Mouse (Mus musculus): ENCODE measurements at regions not wholly inside any gene's neighbourhood (a gene's known extent, or its start where the extent isn't known, plus 50 kb on each side); places are given as distances from the start of the nearest gene placed in this dataset.

DNA sequence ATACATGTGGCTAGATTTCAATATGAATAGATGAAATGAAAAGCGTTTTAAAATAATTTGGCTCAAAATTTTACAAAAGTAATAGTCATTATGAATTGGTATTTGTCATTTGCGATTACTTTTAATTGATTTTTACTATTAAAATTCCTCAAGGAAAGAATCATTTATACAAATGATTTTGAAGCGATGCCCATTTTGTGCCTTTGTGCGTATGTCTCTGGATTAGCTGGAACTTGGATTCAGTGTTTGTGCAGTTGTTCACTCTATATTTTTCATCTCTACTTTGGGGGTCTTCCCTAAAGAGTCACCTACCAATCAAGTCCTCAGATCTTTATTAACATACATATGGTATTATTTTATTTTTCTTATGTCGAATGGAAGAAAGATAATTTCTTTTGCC is 274.3 kb downstream of the Ptprc start:
- H3K4me1 ChIP-seq (ENCODE audit: control insufficient read depth, insufficient read depth, low read length): peaks cover 33% of the 10 kb centered on the region
- no peak for ATAC-seq
- H3K9ac ChIP-seq (ENCODE audit: low read depth, low read length): peak overlapping the region; percentile 70
- peak overlapping the region; percentile 88 for H3K27ac ChIP-seq (ENCODE audit: low read length)
- no peaks in the 10 kb centered on the region for H3K9me3 ChIP-seq (replicated peaks; ENCODE audit: control insufficient read depth, low read length, poor library complexity, severe bottlenecking)
- 17% methylated on average over 5 of the region's 5 CpGs for WGBS
- H3K27me3 ChIP-seq (ENCODE audit: control insufficient read depth, insufficient read depth, low read depth, low read length): no peaks in the 10 kb centered on the region
- H3K36me3 ChIP-seq (ENCODE audit: control insufficient read depth, insufficient read depth, low read length): no peaks in the 10 kb centered on the region
- H3K4me3 ChIP-seq (ENCODE audit: low read depth, low read length): peak overlapping the region; percentile 81
- peak overlapping the region; percentile 41 for H3K4me2 ChIP-seq (ENCODE audit: low read length)

DNA sequence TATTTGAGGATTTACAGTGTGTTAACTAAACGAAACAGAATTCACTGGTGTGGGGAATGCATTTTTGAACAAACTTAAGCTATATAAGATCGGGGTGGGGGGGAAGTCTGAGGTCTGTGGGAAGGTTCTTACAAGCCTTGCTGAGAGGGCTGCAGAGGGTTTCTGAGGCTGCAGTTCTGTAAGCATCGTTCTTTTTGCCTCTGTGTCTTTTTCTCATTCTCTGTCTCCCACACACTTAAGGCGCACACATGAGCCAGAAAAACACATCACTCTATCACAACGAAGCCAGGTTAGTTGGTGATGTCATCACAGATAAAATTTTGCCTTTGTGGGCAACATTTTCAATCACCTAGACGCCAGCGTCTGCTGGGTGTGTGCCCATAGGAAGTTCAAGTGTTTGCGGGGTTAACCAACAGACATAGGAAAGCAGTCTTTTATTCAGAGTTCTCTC is 274.9 kb downstream of the Ptprc start:
- H3K4me1 ChIP-seq (ENCODE audit: control insufficient read depth, insufficient read depth, low read length): peaks cover 30% of the 10 kb centered on the region
- peak; percentile 40; the same call in 1 of the 2 replicates for ATAC-seq
- peak overlapping the region; percentile 88 for H3K27ac ChIP-seq (ENCODE audit: low read length)
- peak overlapping the region; percentile 70 for H3K9ac ChIP-seq (ENCODE audit: low read depth, low read length)
- no peaks in the 10 kb centered on the region for H3K27me3 ChIP-seq (ENCODE audit: control insufficient read depth, insufficient read depth, low read depth, low read length)
- WGBS: 0% methylated on average over 8 of the region's 8 CpGs
- no peaks in the 10 kb centered on the region for H3K9me3 ChIP-seq (replicated peaks; ENCODE audit: control insufficient read depth, low read length, poor library complexity, severe bottlenecking)
- peak overlapping the region; percentile 41 for H3K4me2 ChIP-seq (ENCODE audit: low read length)
- H3K36me3 ChIP-seq (ENCODE audit: control insufficient read depth, insufficient read depth, low read length): no peaks in the 10 kb centered on the region
- H3K4me3 ChIP-seq (ENCODE audit: low read depth, low read length): peak overlapping the region; percentile 81

- peak overlapping the region; percentile 81 for H3K4me3 ChIP-seq (ENCODE audit: low read depth, low read length)
- no peaks in the 10 kb centered on the region for H3K36me3 ChIP-seq (ENCODE audit: control insufficient read depth, insufficient read depth, low read length)
- peak overlapping the region; percentile 88 for H3K27ac ChIP-seq (ENCODE audit: low read length)
- peaks cover 24% of the 10 kb centered on the region for H3K4me1 ChIP-seq (ENCODE audit: control insufficient read depth, insufficient read depth, low read length)
- peak overlapping the region; percentile 70 for H3K9ac ChIP-seq (ENCODE audit: low read depth, low read length)
- H3K9me3 ChIP-seq (replicated peaks; ENCODE audit: control insufficient read depth, low read length, poor library complexity, severe bottlenecking): no peaks in the 10 kb centered on the region
- WGBS: under 1% methylated on average over 14 of the region's 14 CpGs
- H3K4me2 ChIP-seq (ENCODE audit: low read length): peak overlapping the region; percentile 41
- ATAC-seq: peak; percentile 82
- H3K27me3 ChIP-seq (ENCODE audit: control insufficient read depth, insufficient read depth, low read depth, low read length): no peaks in the 10 kb centered on the region
These were observed 275.4 kb downstream of the Ptprc start for GRCm38 (mm10) chr1:137899916-137900601.

- H3K4me2 ChIP-seq (ENCODE audit: low read length): peak overlapping the region; percentile 73
- no peaks in the 10 kb centered on the region for H3K27me3 ChIP-seq (ENCODE audit: control insufficient read depth, insufficient read depth, low read depth, low read length)
- peak overlapping the region; percentile 81 for H3K4me3 ChIP-seq (ENCODE audit: low read depth, low read length)
- peak overlapping the region; percentile 85 for H3K9ac ChIP-seq (ENCODE audit: low read depth, low read length)
- no peaks in the 10 kb centered on the region for H3K9me3 ChIP-seq (replicated peaks; ENCODE audit: control insufficient read depth, low read length, poor library complexity, severe bottlenecking)
- H3K36me3 ChIP-seq (ENCODE audit: control insufficient read depth, insufficient read depth, low read length): no peaks in the 10 kb centered on the region
- ATAC-seq: no peak
- peak overlapping the region; percentile 88 for H3K27ac ChIP-seq (ENCODE audit: low read length)
- 1% methylated on average over 6 of the region's 6 CpGs for WGBS
- peaks cover 23% of the 10 kb centered on the region for H3K4me1 ChIP-seq (ENCODE audit: control insufficient read depth, insufficient read depth, low read length)
These were observed 276.2 kb downstream of the Ptprc start for GRCm38 (mm10) chr1:137899305-137899704.

- Histone ChIP-seq H3K9me3 (replicated peaks; ENCODE audit: control insufficient read depth, low read length, poor library complexity, severe bottlenecking) (no peaks in the 10 kb centered on the region), H3K4me2 (ENCODE audit: low read length) (peak overlapping the region; percentile 73), H3K9ac (ENCODE audit: low read depth, low read length) (peak overlapping the region; percentile 85), H3K27ac (ENCODE audit: low read length) (peak overlapping the region; percentile 88), H3K4me3 (ENCODE audit: low read depth, low read length) (peak overlapping the region; percentile 81), H3K27me3 (ENCODE audit: control insufficient read depth, insufficient read depth, low read depth, low read length) (no peaks in the 10 kb centered on the region), H3K4me1 (ENCODE audit: control insufficient read depth, insufficient read depth, low read length) (peaks cover 20% of the 10 kb centered on the region), H3K36me3 (ENCODE audit: control insufficient read depth, insufficient read depth, low read length) (no peaks in the 10 kb centered on the region)
- 0% methylated on average over 3 of the region's 3 CpGs for WGBS
- peak; percentile 57 for ATAC-seq
These were observed 276.6 kb downstream of the Ptprc start for GRCm38 (mm10) chr1:137898891-137899290.

GRCm38 (mm10) chr1:137898397-137898796 is 277.1 kb downstream of the Ptprc start:
- WGBS: under 1% methylated on average over 11 of the region's 11 CpGs
- Histone ChIP-seq H3K4me2 (ENCODE audit: low read length) (peak overlapping the region; percentile 73), H3K36me3 (ENCODE audit: control insufficient read depth, insufficient read depth, low read length) (no peaks in the 10 kb centered on the region), H3K4me1 (ENCODE audit: control insufficient read depth, insufficient read depth, low read length) (peaks cover 19% of the 10 kb centered on the region), H3K9me3 (replicated peaks; ENCODE audit: control insufficient read depth, low read length, poor library complexity, severe bottlenecking) (no peaks in the 10 kb centered on the region), H3K27ac (ENCODE audit: low read length) (peak overlapping the region; percentile 88), H3K27me3 (ENCODE audit: control insufficient read depth, insufficient read depth, low read depth, low read length) (no peaks in the 10 kb centered on the region), H3K9ac (ENCODE audit: low read depth, low read length) (peak overlapping the region; percentile 85), H3K4me3 (ENCODE audit: low read depth, low read length) (peak overlapping the region; percentile 81)
- peak; percentile 96 for ATAC-seq

DNA sequence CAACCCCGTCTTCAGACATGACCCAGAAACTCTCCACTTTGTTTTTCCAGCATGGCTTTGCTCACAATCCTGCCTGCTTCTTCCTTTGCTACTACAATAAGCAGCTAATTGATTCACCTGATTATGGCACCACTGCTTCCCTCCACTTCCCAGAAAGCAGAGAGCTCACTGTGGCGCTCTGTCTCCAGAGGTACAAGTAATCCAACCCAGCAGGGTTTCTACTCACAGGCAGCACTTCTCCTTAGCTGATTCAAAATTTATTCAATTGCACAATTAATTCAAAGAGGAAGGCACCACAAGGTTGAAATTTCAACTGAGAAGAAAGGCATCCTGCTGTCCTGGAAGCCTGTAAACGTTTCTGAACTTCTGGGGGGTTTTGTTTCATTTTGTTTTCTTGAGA is 293.9 kb downstream of the Ptprc start:
- Histone ChIP-seq H3K4me1 (ENCODE audit: control insufficient read depth, insufficient read depth, low read length) (peaks cover 2% of the 10 kb centered on the region; the same call in 1 of the 2 replicates), H3K27ac (ENCODE audit: low read length) (no peak overlapping the region), H3K36me3 (ENCODE audit: control insufficient read depth, insufficient read depth, low read length) (no peaks in the 10 kb centered on the region), H3K9me3 (replicated peaks; ENCODE audit: control insufficient read depth, low read length, poor library complexity, severe bottlenecking) (no peaks in the 10 kb centered on the region), H3K27me3 (ENCODE audit: control insufficient read depth, insufficient read depth, low read depth, low read length) (no peaks in the 10 kb centered on the region), H3K9ac (ENCODE audit: low read depth, low read length) (no peak overlapping the region), H3K4me2 (ENCODE audit: low read length) (no peak overlapping the region), H3K4me3 (ENCODE audit: low read depth, low read length) (no peak overlapping the region)
- no peak for ATAC-seq
- WGBS: 9% methylated on average over 3 of the region's 3 CpGs

GRCm38 (mm10) chr1:137874361-137874760 is 301.1 kb downstream of the Ptprc start:
- Histone ChIP-seq H3K4me3 (ENCODE audit: low read depth, low read length) (no peak overlapping the region), H3K4me2 (ENCODE audit: low read length) (no peak overlapping the region), H3K27ac (ENCODE audit: low read length) (no peak overlapping the region), H3K36me3 (ENCODE audit: control insufficient read depth, insufficient read depth, low read length) (no peaks in the 10 kb centered on the region), H3K4me1 (ENCODE audit: control insufficient read depth, insufficient read depth, low read length) (no peaks in the 10 kb centered on the region), H3K27me3 (ENCODE audit: control insufficient read depth, insufficient read depth, low read depth, low read length) (no peaks in the 10 kb centered on the region), H3K9ac (ENCODE audit: low read depth, low read length) (no peak overlapping the region), H3K9me3 (replicated peaks; ENCODE audit: control insufficient read depth, low read length, poor library complexity, severe bottlenecking) (no peaks in the 10 kb centered on the region)
- 70% methylated on average over 2 of the region's 2 CpGs for WGBS
- no peak for ATAC-seq

GRCm38 (mm10) chr1:137873628-137874027 is 301.9 kb downstream of the Ptprc start:
- Histone ChIP-seq H3K27me3 (ENCODE audit: control insufficient read depth, insufficient read depth, low read depth, low read length) (no peaks in the 10 kb centered on the region), H3K4me1 (ENCODE audit: control insufficient read depth, insufficient read depth, low read length) (no peaks in the 10 kb centered on the region), H3K36me3 (ENCODE audit: control insufficient read depth, insufficient read depth, low read length) (no peaks in the 10 kb centered on the region), H3K4me2 (ENCODE audit: low read length) (no peak overlapping the region), H3K27ac (ENCODE audit: low read length) (no peak overlapping the region), H3K4me3 (ENCODE audit: low read depth, low read length) (no peak overlapping the region), H3K9ac (ENCODE audit: low read depth, low read length) (no peak overlapping the region), H3K9me3 (replicated peaks; ENCODE audit: control insufficient read depth, low read length, poor library complexity, severe bottlenecking) (no peaks in the 10 kb centered on the region)
- no peak for ATAC-seq
- 48% methylated on average over 1 of the region's 1 CpGs for WGBS
